In genomic region chr19:5892262-5892661, GRCm38 (mm10) we compare ENCODE assay signal across 25 mouse cellular contexts. TPM values are rescaled to one million over a fixed set of nuclear protein-coding genes. Genes with fewer than 3 reads are reported as not detected.
A peak's percentile ranks its signal among the peaks of the same experiment; 100 is the strongest.
DNase-seq lines count a peak whose midpoint lies in the region; ATAC-seq and TF ChIP-seq lines count a peak whose summit lies in the region.
"Had no signal": no experiment of that assay in that cellular context is flagged by ENCODE, and none has a peak within 500 bp of the region (broad histone marks: within the 10 kb centered on the region; RNA-seq: fewer than 3 reads in every experiment).

No protein-coding gene starts in this region.

- H3K9me3 ChIP-seq in forebrain, embryonic 10.5 days: no peaks in the 10 kb centered on the region
- H3K9me3 ChIP-seq in forebrain, embryonic 11.5 days (ENCODE audit: control insufficient read depth, low read length): no peaks in the 10 kb centered on the region
- H3K9me3 ChIP-seq in liver, embryonic 13.5 days (replicated peaks): no peaks in the 10 kb centered on the region
- no peaks in the 10 kb centered on the region for H3K9me3 ChIP-seq in liver, postnatal 0 days (ENCODE audit: low read length)
- no peaks in the 10 kb centered on the region for H3K9me3 ChIP-seq in embryonic facial prominence, embryonic 13.5 days
- no peaks in the 10 kb centered on the region for H3K9me3 ChIP-seq in limb, embryonic 10.5 days (replicated peaks)
- H3K9me3 ChIP-seq: embryonic facial prominence, embryonic 12.5 days; G1E; heart, embryonic 15.5 days; limb, embryonic 15.5 days had no signal

- H3K9ac ChIP-seq in forebrain, embryonic 11.5 days (ENCODE audit: low read length): no peak overlapping the region
- 0 out of 2 replicates have a peak overlapping the region, but pooled peaks have one; percentile 5 for H3K9ac ChIP-seq in liver, embryonic 13.5 days
- no peak overlapping the region for H3K9ac ChIP-seq in liver, postnatal 0 days (replicated peaks)
- 0 out of 2 replicates have a peak overlapping the region, but pooled peaks have one; percentile 86 for H3K9ac ChIP-seq in embryonic facial prominence, embryonic 13.5 days
- H3K9ac ChIP-seq: limb, embryonic 15.5 days had no signal

- no peak for TF ChIP-seq CTCF in liver, postnatal 0 days (IDR thresholded peaks at IDR 0.05; ENCODE audit: low read depth)

- no peak overlapping the region for H3K4me2 ChIP-seq in forebrain, embryonic 11.5 days (ENCODE audit: low read depth, low read length, severe bottlenecking)
- 0 out of 2 replicates have a peak overlapping the region, but pooled peaks have one; percentile 97 for H3K4me2 ChIP-seq in liver, embryonic 13.5 days
- H3K4me2 ChIP-seq in liver, postnatal 0 days (ENCODE audit: low read depth, low read length): no peak overlapping the region
- H3K4me2 ChIP-seq in embryonic facial prominence, embryonic 13.5 days: 0 out of 2 replicates have a peak overlapping the region, but pooled peaks have one; percentile 83

- H3K27me3 ChIP-seq in forebrain, embryonic 10.5 days (ENCODE audit: poor library complexity, severe bottlenecking): no peaks in the 10 kb centered on the region
- no peaks in the 10 kb centered on the region for H3K27me3 ChIP-seq in forebrain, embryonic 11.5 days (ENCODE audit: control insufficient read depth, insufficient read depth, low read length)
- no peaks in the 10 kb centered on the region; the same call in 1 of the 2 replicates for H3K27me3 ChIP-seq in liver, embryonic 13.5 days
- peaks cover 9% of the 10 kb centered on the region for H3K27me3 ChIP-seq in liver, postnatal 0 days (ENCODE audit: insufficient read depth, low read length)
- H3K27me3 ChIP-seq in embryonic facial prominence, embryonic 13.5 days: no peaks in the 10 kb centered on the region
- no peaks in the 10 kb centered on the region for H3K27me3 ChIP-seq in limb, embryonic 10.5 days (ENCODE audit: low read depth, poor library complexity, severe bottlenecking)
- H3K27me3 ChIP-seq: embryonic facial prominence, embryonic 12.5 days; heart, embryonic 15.5 days; limb, embryonic 15.5 days had no signal

- H3K27ac ChIP-seq in forebrain, embryonic 10.5 days: no peak overlapping the region
- H3K27ac ChIP-seq in forebrain, embryonic 11.5 days (ENCODE audit: low read depth, low read length): no peak overlapping the region
- 0 out of 2 replicates have a peak overlapping the region, but pooled peaks have one; percentile 6 for H3K27ac ChIP-seq in liver, embryonic 13.5 days
- H3K27ac ChIP-seq in liver, postnatal 0 days (ENCODE audit: low read depth): no peak overlapping the region
- H3K27ac ChIP-seq in embryonic facial prominence, embryonic 13.5 days: no peak overlapping the region
- no peak overlapping the region for H3K27ac ChIP-seq in limb, embryonic 10.5 days
- H3K27ac ChIP-seq: embryonic facial prominence, embryonic 12.5 days; limb, embryonic 15.5 days; macrophage had no signal

- H3K4me1 ChIP-seq in forebrain, embryonic 10.5 days: peaks cover 29% of the 10 kb centered on the region
- H3K4me1 ChIP-seq in forebrain, embryonic 11.5 days (replicated peaks; ENCODE audit: control insufficient read depth, insufficient read depth, low read length): peaks cover 8% of the 10 kb centered on the region; the same call in 1 of the 2 replicates
- peaks cover 55% of the 10 kb centered on the region for H3K4me1 ChIP-seq in liver, embryonic 13.5 days (replicated peaks)
- H3K4me1 ChIP-seq in liver, postnatal 0 days (ENCODE audit: insufficient read depth): peaks cover 17% of the 10 kb centered on the region
- peaks cover 18% of the 10 kb centered on the region for H3K4me1 ChIP-seq in embryonic facial prominence, embryonic 13.5 days
- peaks cover 29% of the 10 kb centered on the region for H3K4me1 ChIP-seq in limb, embryonic 10.5 days

- H3K36me3 ChIP-seq in forebrain, embryonic 10.5 days (replicated peaks): peaks cover 44% of the 10 kb centered on the region
- peaks cover 8% of the 10 kb centered on the region; the same call in 1 of the 2 replicates for H3K36me3 ChIP-seq in forebrain, embryonic 11.5 days (ENCODE audit: control insufficient read depth, insufficient read depth, low read length)
- H3K36me3 ChIP-seq in liver, embryonic 13.5 days: peaks cover 34% of the 10 kb centered on the region
- H3K36me3 ChIP-seq in liver, postnatal 0 days (replicated peaks; ENCODE audit: insufficient read depth, low read length): peaks cover 6% of the 10 kb centered on the region
- H3K36me3 ChIP-seq in embryonic facial prominence, embryonic 13.5 days: peaks cover 29% of the 10 kb centered on the region
- H3K36me3 ChIP-seq in limb, embryonic 10.5 days: peaks cover 37% of the 10 kb centered on the region

- TF ChIP-seq EP300 in liver, postnatal 0 days (IDR thresholded peaks at IDR 0.05; ENCODE audit: low read depth): no peak

- no peak for DNase-seq in forebrain, embryonic 10.5 days (ENCODE audit: extremely low spot score, low spot score)
- no peak for DNase-seq in forebrain, embryonic 11.5 days (ENCODE audit: low spot score)
- DNase-seq in liver, embryonic 13.5 days: no peak
- DNase-seq in liver, postnatal 0 days: no peak
- no peak for DNase-seq in limb, embryonic 10.5 days (ENCODE audit: low spot score)
- DNase-seq in layer of hippocampus, postnatal 25 days (ENCODE audit: extremely low spot score in 1 of 2, low spot score in 1 of 2): no peak
- DNase-seq in right cerebral cortex, adult 18-20 months: no peak
- DNase-seq: adrenal gland, postnatal 10 days; cerebellum, adult 9-10 months; gastrocnemius, postnatal 14 days; heart, adult 18-20 months; heart, postnatal 4 days; layer of hippocampus, postnatal 36 days; right cerebral cortex, postnatal 14 days; spleen, adult 18-20 months; thymus, postnatal 4 days had no signal

- H3K4me3 ChIP-seq in forebrain, embryonic 10.5 days: peak overlapping the region; percentile 76; the same call in 1 of the 2 replicates
- no peak overlapping the region for H3K4me3 ChIP-seq in forebrain, embryonic 11.5 days (ENCODE audit: low read depth, low read length)
- H3K4me3 ChIP-seq in liver, embryonic 13.5 days (replicated peaks): no peak overlapping the region; the same call in 1 of the 2 replicates
- H3K4me3 ChIP-seq in liver, postnatal 0 days (ENCODE audit: low read depth, low read length): no peak overlapping the region
- no peak overlapping the region; the same call in 1 of the 2 replicates for H3K4me3 ChIP-seq in embryonic facial prominence, embryonic 13.5 days
- peak overlapping the region; percentile 6; the same call in 1 of the 2 replicates for H3K4me3 ChIP-seq in limb, embryonic 10.5 days

- no peak for ATAC-seq in forebrain, embryonic 11.5 days (replicated peaks; ENCODE audit: low FRiP score)
- ATAC-seq in liver, embryonic 13.5 days (ENCODE audit: low read depth): no peak
- no peak for ATAC-seq in liver, postnatal 0 days
- ATAC-seq in embryonic facial prominence, embryonic 13.5 days (ENCODE audit: insufficient number of reproducible peaks, insufficient read depth, low FRiP score, low TSS enrichment, low read depth): no peak
- ATAC-seq: activated CD4-positive, CD25-positive, alpha-beta regulatory T cell, adult 4 months; intestine, embryonic 16.5 days had no signal

- 94% methylated on average over 7 of the region's 7 CpGs for WGBS in forebrain, embryonic 10.5 days
- WGBS in forebrain, embryonic 11.5 days: 96% methylated on average over 7 of the region's 7 CpGs
- 90% methylated on average over 7 of the region's 7 CpGs for WGBS in liver, embryonic 13.5 days (ENCODE audit: insufficient replicate concordance)
- 90% methylated on average over 7 of the region's 7 CpGs for WGBS in liver, postnatal 0 days (ENCODE audit: insufficient replicate concordance)
- 95% methylated on average over 7 of the region's 7 CpGs for WGBS in embryonic facial prominence, embryonic 13.5 days
- WGBS in limb, embryonic 10.5 days: 93% methylated on average over 7 of the region's 7 CpGs

RNA-seq across cellular contexts. Expression of gene Tigd3, which starts 1.7 kb away (rescaled TPM):
- polyA plus RNA-seq in forebrain, embryonic 10.5 days (2016; fragmentation: Nextera tagmentation; extraction: Ambion mirVana): 9.0 and 9.1 TPM in 2 replicates
- 10.1 and 10.7 TPM in 2 replicates for polyA plus RNA-seq in forebrain, embryonic 11.5 days (2014; fragmentation: Nextera tagmentation; extraction: Ambion mirVana)
- polyA plus RNA-seq in liver, embryonic 13.5 days (2015; fragmentation: Nextera tagmentation; extraction: Ambion mirVana): 2.5 TPM in 2 replicates
- 1.5 and 1.7 TPM in 2 replicates for polyA plus RNA-seq in liver, postnatal 0 days (2015; fragmentation: Nextera tagmentation; extraction: Ambion mirVana)
- polyA plus RNA-seq in embryonic facial prominence, embryonic 13.5 days (2015; fragmentation: Nextera tagmentation; extraction: Ambion mirVana): 3.8 and 4.7 TPM in 2 replicates
- polyA plus RNA-seq in limb, embryonic 10.5 days (2016; fragmentation: Nextera tagmentation; extraction: Ambion mirVana): 5.2 and 5.9 TPM in 2 replicates
- total RNA-seq in layer of hippocampus, postnatal 25 days (2021): 1 to 10 TPM; 3.4 TPM

RNA-seq across cellular contexts. Expression of gene Slc25a45, which starts 14.7 kb away (rescaled TPM):
- polyA plus RNA-seq in forebrain, embryonic 10.5 days (2016; fragmentation: Nextera tagmentation; extraction: Ambion mirVana): 1.5 and 2.0 TPM in 2 replicates
- polyA plus RNA-seq in forebrain, embryonic 11.5 days (2014; fragmentation: Nextera tagmentation; extraction: Ambion mirVana): 0.90 and 1.1 TPM in 2 replicates
- 5.7 and 6.8 TPM in 2 replicates for polyA plus RNA-seq in liver, embryonic 13.5 days (2015; fragmentation: Nextera tagmentation; extraction: Ambion mirVana)
- 8.4 and 9.1 TPM in 2 replicates for polyA plus RNA-seq in liver, postnatal 0 days (2015; fragmentation: Nextera tagmentation; extraction: Ambion mirVana)
- polyA plus RNA-seq in embryonic facial prominence, embryonic 13.5 days (2015; fragmentation: Nextera tagmentation; extraction: Ambion mirVana): 3.1 and 4.5 TPM in 2 replicates
- polyA plus RNA-seq in limb, embryonic 10.5 days (2016; fragmentation: Nextera tagmentation; extraction: Ambion mirVana): 1.8 TPM in 2 replicates
- total RNA-seq in layer of hippocampus, postnatal 25 days (2021): 1 to 10 TPM; 3.1 to 3.4 TPM

RNA-seq across cellular contexts. Expression of gene Frmd8, which starts 17.2 kb away (rescaled TPM):
- polyA plus RNA-seq in forebrain, embryonic 10.5 days (2016; fragmentation: Nextera tagmentation; extraction: Ambion mirVana): 36.9 and 40.6 TPM in 2 replicates
- 20.4 and 24.5 TPM in 2 replicates for polyA plus RNA-seq in forebrain, embryonic 11.5 days (2014; fragmentation: Nextera tagmentation; extraction: Ambion mirVana)
- 13.9 and 15.8 TPM in 2 replicates for polyA plus RNA-seq in liver, embryonic 13.5 days (2015; fragmentation: Nextera tagmentation; extraction: Ambion mirVana)
- 8.5 and 9.0 TPM in 2 replicates for polyA plus RNA-seq in liver, postnatal 0 days (2015; fragmentation: Nextera tagmentation; extraction: Ambion mirVana)
- 30.6 and 34.0 TPM in 2 replicates for polyA plus RNA-seq in embryonic facial prominence, embryonic 13.5 days (2015; fragmentation: Nextera tagmentation; extraction: Ambion mirVana)
- 43.5 and 48.7 TPM in 2 replicates for polyA plus RNA-seq in limb, embryonic 10.5 days (2016; fragmentation: Nextera tagmentation; extraction: Ambion mirVana)
- 10 to 100 TPM; 15.6 to 15.8 TPM for total RNA-seq in layer of hippocampus, postnatal 25 days (2021)

RNA-seq across cellular contexts. Expression of gene Dpf2, which starts 20.5 kb away (rescaled TPM):
- polyA plus RNA-seq in forebrain, embryonic 10.5 days (2016; fragmentation: Nextera tagmentation; extraction: Ambion mirVana): 246 and 247 TPM in 2 replicates
- 232 and 246 TPM in 2 replicates for polyA plus RNA-seq in forebrain, embryonic 11.5 days (2014; fragmentation: Nextera tagmentation; extraction: Ambion mirVana)
- 56.7 and 60.0 TPM in 2 replicates for polyA plus RNA-seq in liver, embryonic 13.5 days (2015; fragmentation: Nextera tagmentation; extraction: Ambion mirVana)
- polyA plus RNA-seq in liver, postnatal 0 days (2015; fragmentation: Nextera tagmentation; extraction: Ambion mirVana): 28.1 and 32.6 TPM in 2 replicates
- 164 and 179 TPM in 2 replicates for polyA plus RNA-seq in embryonic facial prominence, embryonic 13.5 days (2015; fragmentation: Nextera tagmentation; extraction: Ambion mirVana)
- 223 and 240 TPM in 2 replicates for polyA plus RNA-seq in limb, embryonic 10.5 days (2016; fragmentation: Nextera tagmentation; extraction: Ambion mirVana)
- 10 to 100 TPM; 82.5 to 95.6 TPM for total RNA-seq in layer of hippocampus, postnatal 25 days (2021)

RNA-seq across cellular contexts. Expression of gene Cdc42ep2, which starts 32.4 kb away (rescaled TPM):
- 1.1 and 1.5 TPM in 2 replicates for polyA plus RNA-seq in forebrain, embryonic 10.5 days (2016; fragmentation: Nextera tagmentation; extraction: Ambion mirVana)
- 1.8 and 2.5 TPM in 2 replicates for polyA plus RNA-seq in forebrain, embryonic 11.5 days (2014; fragmentation: Nextera tagmentation; extraction: Ambion mirVana)
- polyA plus RNA-seq in liver, embryonic 13.5 days (2015; fragmentation: Nextera tagmentation; extraction: Ambion mirVana): 2.7 and 3.0 TPM in 2 replicates
- polyA plus RNA-seq in liver, postnatal 0 days (2015; fragmentation: Nextera tagmentation; extraction: Ambion mirVana): 3.0 TPM in 2 replicates
- polyA plus RNA-seq in embryonic facial prominence, embryonic 13.5 days (2015; fragmentation: Nextera tagmentation; extraction: Ambion mirVana): 4.7 TPM in 2 replicates
- 1.3 and 1.7 TPM in 2 replicates for polyA plus RNA-seq in limb, embryonic 10.5 days (2016; fragmentation: Nextera tagmentation; extraction: Ambion mirVana)
- 1 to 10 TPM; 6.3 to 6.4 TPM for total RNA-seq in layer of hippocampus, postnatal 25 days (2021)
- total RNA-seq: common myeloid progenitor, adult 5-6 weeks had no signal

Comparison
In these comparisons a context has a peak if more than half of its experiments do, and no peak if none do; other contexts are left out.
1. H3K4me3 ChIP-seq: peak in forebrain, embryonic 10.5 days (single experiment) and limb, embryonic 10.5 days (single experiment); none in forebrain, embryonic 11.5 days (single experiment), liver, embryonic 13.5 days (single experiment), liver, postnatal 0 days (single experiment) and embryonic facial prominence, embryonic 13.5 days (single experiment).
2. H3K4me2 ChIP-seq: peak in liver, embryonic 13.5 days (single experiment) and embryonic facial prominence, embryonic 13.5 days (single experiment); none in forebrain, embryonic 11.5 days (single experiment) and liver, postnatal 0 days (single experiment).
3. H3K9ac ChIP-seq: peak in liver, embryonic 13.5 days (single experiment) and embryonic facial prominence, embryonic 13.5 days (single experiment); none in forebrain, embryonic 11.5 days (single experiment) and liver, postnatal 0 days (single experiment).